Mouse (Mus musculus): ENCODE measurements around the gene Pgk1. TPM values are rescaled to one million over a fixed set of nuclear protein-coding genes. Genes with fewer than 3 reads are reported as not detected.

Gene Pgk1
- 104 and 111 TPM in 2 replicates for polyA plus RNA-seq (2015; fragmentation: Nextera tagmentation; extraction: Ambion mirVana)

GRCm38 (mm10) chrX:106186713-106187649 lies at the start of gene Pgk1:
Pgk1 (plus strand) TSS chrX:106187100.

GRCm38 (mm10) chrX:106142936-106143335 lies 44.0 kb upstream of the Pgk1 start, which contains the start of gene Tlr13:
Tlr13 (plus strand) TSS chrX:106143204.

GRCm38 (mm10) chrX:106221058-106221457 lies 34.2 kb downstream of the Pgk1 start, which contains the start of gene Taf9b:
Taf9b (minus strand) TSS chrX:106221158.

Other genes starting within 250 kb of the Pgk1 start
- 22.6 and 26.5 TPM in 2 replicates for gene Magt1, start 175.2 kb upstream of the Pgk1 start, polyA plus RNA-seq (2015; fragmentation: Nextera tagmentation; extraction: Ambion mirVana)
- 308 and 316 TPM in 2 replicates for gene Cox7b, start 171.4 kb upstream of the Pgk1 start, polyA plus RNA-seq (2015; fragmentation: Nextera tagmentation; extraction: Ambion mirVana)
- gene Atp7a, start 159.8 kb upstream of the Pgk1 start, polyA plus RNA-seq (2015; fragmentation: Nextera tagmentation; extraction: Ambion mirVana) = 4.7 and 6.3 TPM in 2 replicates
- gene Tlr13, start 43.9 kb upstream of the Pgk1 start, polyA plus RNA-seq (2015; fragmentation: Nextera tagmentation; extraction: Ambion mirVana) = 3.2 and 4.4 TPM in 2 replicates
- 7.5 and 7.6 TPM in 2 replicates for gene Taf9b, start 34.1 kb downstream of the Pgk1 start, polyA plus RNA-seq (2015; fragmentation: Nextera tagmentation; extraction: Ambion mirVana)
- not detected in 2 replicates for gene Fnd3c2, start 68.3 kb downstream of the Pgk1 start, polyA plus RNA-seq (2015; fragmentation: Nextera tagmentation; extraction: Ambion mirVana)

Data from spleen, postnatal 0 days (tissue).